Mouse (Mus musculus) erythroblast, embryonic 14.5 days (primary cell): Measurements from ENCODE around the gene B230217C12Rik. TPM values are rescaled to one million over a fixed set of nuclear protein-coding genes. Genes with fewer than 3 reads are reported as not detected.

ENCODE experiments used
- H3K27me3 ChIP-seq: 2 replicates; pipeline ENCODE4 v1.6.1; 2012; ENCODE audit warnings: inconsistent platforms; ENCODE audit not compliant: control insufficient read depth
- H3K36me3 ChIP-seq: 2 replicates; pipeline ENCODE4 v1.6.1; 2012; ENCODE audit warnings: mild to moderate bottlenecking, inconsistent platforms; ENCODE audit not compliant: control insufficient read depth
- H3K4me1 ChIP-seq: 2 replicates; pipeline ENCODE4 v1.6.1; 2012; ENCODE audit warnings: inconsistent platforms; ENCODE audit not compliant: control insufficient read depth
- H3K4me3 ChIP-seq: replicated peaks from 2 replicates; pipeline ENCODE3; 2012; ENCODE audit warnings: moderate library complexity, mild to moderate bottlenecking, inconsistent platforms
- H3K9me3 ChIP-seq: 2 replicates; pipeline ENCODE4 v1.6.1; 2012; ENCODE audit warnings: low read length, inconsistent platforms, mixed read lengths; ENCODE audit not compliant: control insufficient read depth
- GATA1 ChIP-seq: IDR thresholded peaks from 2 replicates; pipeline ENCODE4 v1.6.1; 2012; ENCODE audit warnings: low read length, inconsistent platforms, mixed read lengths
- TAL1 ChIP-seq: IDR thresholded peaks from 3 replicates; pipeline ENCODE4 v1.6.1; 2012; ENCODE audit warnings: low read length, inconsistent platforms, mixed read lengths
- polyA plus RNA-seq: library from polyadenylated mRNA; stranded (reverse); fragments of >175 nt; gene quantifications from 2 replicates; pipeline ENCODE4 v1.2.3, GENCODE M21; 2012

B230217C12Rik gene
- polyA plus RNA-seq, 1 experiment: not detected

DNA sequence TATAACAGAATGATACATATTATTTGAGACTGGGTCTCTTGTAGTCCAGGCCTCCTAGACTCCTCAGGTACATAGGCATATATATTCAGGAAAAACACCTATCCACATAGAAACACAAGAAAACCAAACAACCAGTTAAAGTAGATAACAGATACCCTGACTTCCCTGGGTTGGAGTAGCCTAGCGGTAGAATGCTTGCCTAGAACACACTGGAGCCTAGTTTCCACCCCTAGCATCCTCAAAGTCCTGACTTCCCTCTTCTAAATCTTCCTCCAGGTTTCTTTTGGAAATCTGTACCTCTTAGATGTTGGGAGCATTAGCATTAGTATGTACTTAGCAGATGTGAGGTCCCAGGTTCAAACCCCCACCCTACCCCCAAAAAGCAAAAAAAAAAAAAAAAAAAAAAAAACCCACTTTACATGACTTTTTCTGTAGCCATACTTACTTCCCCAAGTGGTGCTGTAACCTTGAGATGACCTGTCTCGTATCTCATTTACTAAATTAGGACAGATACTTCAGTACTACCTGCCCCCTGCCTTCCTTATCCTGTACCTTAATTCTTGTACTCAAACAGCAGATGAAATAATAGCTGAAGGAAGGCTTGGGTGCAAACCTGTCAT is 44.8 kb downstream of the B230217C12Rik start:
- Histone ChIP-seq H3K27me3 (no peaks in the 10 kb centered on the region), H3K4me1 (peaks cover 27% of the 10 kb centered on the region), H3K4me3 (peak overlapping the region; percentile 85), H3K9me3 (no peaks in the 10 kb centered on the region), H3K36me3 (no peaks in the 10 kb centered on the region)
- TF ChIP-seq GATA1 (no peak), TAL1 (no peak)

DNA sequence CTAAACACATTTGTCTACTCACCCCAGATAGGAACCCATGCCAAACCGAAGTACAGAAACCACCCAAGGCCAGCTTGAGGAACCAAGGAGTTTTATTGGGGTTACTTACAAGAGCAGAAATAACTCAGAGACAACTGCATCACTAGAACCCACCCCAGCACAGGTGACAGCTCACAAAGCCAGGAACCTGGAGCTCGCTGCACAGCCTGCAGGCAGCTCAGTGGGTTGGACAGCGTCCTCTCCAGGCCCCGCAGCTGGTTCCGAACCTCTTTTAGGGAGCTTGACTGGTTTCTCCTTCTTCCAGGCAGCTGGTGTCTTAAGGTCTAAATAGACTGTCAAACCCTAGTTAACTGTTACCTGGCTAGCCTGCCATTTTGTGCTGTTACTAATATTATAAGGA is 51.2 kb downstream of the B230217C12Rik start:
- H3K36me3 ChIP-seq: no peaks in the 10 kb centered on the region
- no peak for TF ChIP-seq TAL1
- TF ChIP-seq GATA1: no peak

More for the DNA sequence above, 51.2 kb downstream of the B230217C12Rik start:
- H3K27me3 ChIP-seq: 0 out of 2 replicates have a peak, but pooled peaks cover 2% of the 10 kb centered on the region
- H3K4me3 ChIP-seq: no peak overlapping the region
- peaks cover 3% of the 10 kb centered on the region for H3K9me3 ChIP-seq
- H3K4me1 ChIP-seq: no peaks in the 10 kb centered on the region

Other genes starting within 250 kb of the B230217C12Rik start
- 0.13 and 0.18 TPM in 2 replicates for gene Epop, start 211.1 kb upstream of the B230217C12Rik start, polyA plus RNA-seq
- gene Mllt6, start 177.4 kb upstream of the B230217C12Rik start, polyA plus RNA-seq: 0.05 and 0.07 TPM in 2 replicates
- not detected in 2 replicates for gene Cisd3, start 155.0 kb upstream of the B230217C12Rik start, polyA plus RNA-seq
- 0.10 and 0.35 TPM in 2 replicates for gene Pcgf2, start 140.3 kb upstream of the B230217C12Rik start, polyA plus RNA-seq
- 2.3 and 8.3 TPM in 2 replicates for gene Psmb3, start 137.4 kb upstream of the B230217C12Rik start, polyA plus RNA-seq
- 0.17 and 0.28 TPM in 2 replicates for gene Pip4k2b, start 96.1 kb upstream of the B230217C12Rik start, polyA plus RNA-seq
- 1.2 and 1.3 TPM in 2 replicates for gene Cwc25, start 74.2 kb upstream of the B230217C12Rik start, polyA plus RNA-seq
- gene 1700001P01Rik, start 64.9 kb upstream of the B230217C12Rik start, polyA plus RNA-seq: not detected in 2 replicates
- 22.6 and 32.2 TPM in 2 replicates for gene Rpl23, start 58.3 kb upstream of the B230217C12Rik start, polyA plus RNA-seq
- gene Lasp1, start 41.8 kb upstream of the B230217C12Rik start, polyA plus RNA-seq: 0.41 and 0.56 TPM in 2 replicates
- not detected in 2 replicates for gene Fbxo47, start 43.4 kb downstream of the B230217C12Rik start, polyA plus RNA-seq
- 0.02 TPM in 2 replicates for gene Plxdc1, start 145.7 kb downstream of the B230217C12Rik start, polyA plus RNA-seq
- gene Arl5c, start 155.4 kb downstream of the B230217C12Rik start, polyA plus RNA-seq: not detected in 2 replicates
- gene Cacnb1, start 182.3 kb downstream of the B230217C12Rik start, polyA plus RNA-seq: 0.03 TPM in 1 of 2 replicates, not detected in the other
- 204 and 241 TPM in 2 replicates for gene Rpl19, start 185.9 kb downstream of the B230217C12Rik start, polyA plus RNA-seq
- not detected in 2 replicates for gene Stac2, start 212.7 kb downstream of the B230217C12Rik start, polyA plus RNA-seq